Mouse (Mus musculus): ENCODE measurements around the gene Spata48.

DNA sequence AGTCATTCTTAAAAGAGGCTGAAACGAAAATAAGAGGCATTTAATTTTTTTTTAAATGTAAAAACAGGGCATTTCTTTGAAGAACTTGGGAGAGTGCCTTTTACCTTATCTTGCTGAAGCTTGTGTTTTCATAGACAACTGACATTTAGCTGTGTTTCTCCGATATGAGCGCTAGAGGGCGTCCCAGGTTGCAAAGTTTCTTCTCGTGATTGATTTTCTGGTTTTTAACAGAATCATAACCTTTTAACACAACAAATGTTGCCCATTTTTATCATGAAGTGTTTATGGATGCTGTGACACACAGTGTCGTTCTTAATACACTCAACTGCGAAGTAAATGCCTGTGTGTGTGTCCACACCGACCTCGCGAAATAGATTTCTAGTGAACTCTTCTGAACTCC is 38.0 kb downstream of the Spata48 start:
- TF ChIP-seq CTCF (IDR thresholded peaks at IDR 0.05; ENCODE audit: low read depth, low read length): peak; percentile 9
- no peak for TF ChIP-seq POLR2A (IDR thresholded peaks at IDR 0.05; ENCODE audit: insufficient read depth, low read length)
- no peak for TF ChIP-seq EP300 (IDR thresholded peaks at IDR 0.05; ENCODE audit: insufficient read depth, low read depth, low read length)

Data from ES-Bruce4 (cell line).